Mouse (Mus musculus): ENCODE results near the gene Tnk1.

GRCm38 (mm10) chr11:69864138-69864860 is 5.8 kb upstream of the Tnk1 start:
- TF ChIP-seq CTCF (IDR thresholded peaks at IDR 0.05; ENCODE audit: low read depth, low read length), result no peak
- TF ChIP-seq POLR2A (IDR thresholded peaks at IDR 0.05; ENCODE audit: borderline replicate concordance, low read depth, low read length), result no peak

All from bone marrow macrophage, adult 2 months (primary cell).